Mouse (Mus musculus) megakaryocyte, embryonic 14.5 days (primary cell): ENCODE data around the gene Rsf1. TPM values are rescaled to one million over a fixed set of nuclear protein-coding genes. Genes with fewer than 3 reads are reported as not detected.

Experiments
- H3K27me3 ChIP-seq: replicated peaks from 2 replicates; pipeline ENCODE3; 2012; ENCODE audit warnings: inconsistent platforms
- H3K36me3 ChIP-seq: replicated peaks from 2 replicates; pipeline ENCODE3; 2012; ENCODE audit warnings: low read length, inconsistent platforms, mixed read lengths
- H3K4me1 ChIP-seq: 2 replicates; pipeline ENCODE4 v1.6.1; 2012; ENCODE audit warnings: inconsistent platforms
- H3K4me3 ChIP-seq: replicated peaks from 2 replicates; pipeline ENCODE3; 2012; ENCODE audit warnings: moderate library complexity, mild to moderate bottlenecking, inconsistent platforms
- H3K9me3 ChIP-seq: 2 replicates; pipeline ENCODE4 v1.6.1; 2012; ENCODE audit warnings: inconsistent platforms
- FLI1 ChIP-seq: IDR thresholded peaks from 2 replicates; pipeline ENCODE4 v1.6.1; 2012; ENCODE audit warnings: low read length, inconsistent platforms, mixed read lengths
- GATA1 ChIP-seq: IDR thresholded peaks from 3 replicates; pipeline ENCODE4 v1.6.1; 2012; ENCODE audit warnings: mixed read lengths, low read length, inconsistent platforms, borderline replicate concordance
- polyA plus RNA-seq: library from polyadenylated mRNA; stranded (reverse); fragments of >175 nt; gene quantifications from 2 replicates; pipeline ENCODE4 v1.2.3, GENCODE M21; 2012; ENCODE audit warnings: low replicate concordance; ENCODE audit not compliant: insufficient read depth

The Rsf1 gene
- polyA plus RNA-seq, 1 experiment = 10.3 TPM

DNA sequence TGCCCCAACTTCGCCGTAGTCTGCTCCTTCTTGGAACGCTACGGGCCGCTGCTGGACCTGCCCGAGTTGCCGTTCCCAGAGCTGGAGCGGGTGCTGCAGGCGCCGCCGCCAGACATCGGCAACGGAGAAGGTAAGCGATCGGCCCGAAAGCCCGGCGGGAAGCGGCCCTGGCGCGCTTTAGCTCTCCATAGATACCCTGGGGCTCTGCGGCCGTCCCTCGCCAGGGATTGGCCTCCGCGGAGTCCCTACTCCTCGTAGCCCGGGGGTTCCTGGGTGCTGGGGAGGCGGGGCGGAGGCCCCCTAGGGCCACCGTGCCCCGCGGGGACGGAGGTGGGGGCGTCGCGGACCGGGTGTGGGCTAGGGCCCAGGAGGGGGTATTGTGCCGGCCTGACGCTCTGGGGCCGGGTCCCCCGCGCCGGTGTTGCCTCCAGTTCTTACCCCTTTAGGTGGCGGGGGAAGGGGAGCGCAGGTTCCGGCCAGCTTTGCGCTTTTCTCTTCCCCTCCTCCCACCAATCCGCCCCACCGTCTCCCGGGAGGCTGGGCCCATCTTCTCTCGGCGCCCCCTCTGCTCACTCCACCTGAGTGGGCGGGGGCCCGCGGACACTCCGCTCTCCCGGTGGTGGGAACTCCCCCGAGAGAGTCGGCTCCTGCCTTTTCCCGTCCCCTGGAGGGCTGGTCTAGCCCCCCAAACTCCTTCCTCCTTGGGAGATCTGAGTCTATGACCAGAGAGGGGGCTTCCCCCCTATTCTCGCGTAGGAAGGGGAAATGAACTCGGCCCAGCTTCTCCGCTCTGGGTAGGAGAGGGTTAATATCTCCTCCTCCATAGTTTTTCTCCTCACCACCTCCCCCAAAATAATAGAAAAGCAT is 520 bp downstream of the Rsf1 start:
- no peaks in the 10 kb centered on the region for H3K27me3 ChIP-seq
- peaks cover 14% of the 10 kb centered on the region for H3K36me3 ChIP-seq
- peak overlapping the region; percentile 97 for H3K4me3 ChIP-seq
- peaks cover 37% of the 10 kb centered on the region for H3K4me1 ChIP-seq
- peaks cover 3% of the 10 kb centered on the region for H3K9me3 ChIP-seq
- TF ChIP-seq FLI1 (no peak), GATA1 (no peak)

DNA sequence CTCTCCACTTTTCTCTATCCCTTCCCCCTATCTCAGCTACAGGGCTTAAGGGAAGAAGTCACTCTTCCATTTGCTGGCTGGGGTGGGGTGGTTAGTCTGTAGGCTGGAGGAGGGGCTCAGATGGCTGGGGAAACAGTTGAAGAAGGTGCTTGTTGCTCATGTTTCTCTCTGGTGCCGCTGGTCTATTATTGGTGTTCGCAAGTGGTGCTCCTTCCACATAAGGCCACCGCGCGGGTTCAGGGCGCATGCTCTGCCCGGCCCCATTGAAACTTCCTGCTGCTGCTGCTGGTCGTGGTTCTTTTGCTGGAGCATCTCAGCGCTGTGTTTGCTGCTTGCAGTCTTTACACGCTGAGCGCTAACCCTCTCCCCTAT is 1.1 kb downstream of the Rsf1 start:
- Histone ChIP-seq H3K36me3 (peaks cover 11% of the 10 kb centered on the region), H3K4me1 (peaks cover 43% of the 10 kb centered on the region), H3K27me3 (no peaks in the 10 kb centered on the region), H3K9me3 (peaks cover 3% of the 10 kb centered on the region), H3K4me3 (peak overlapping the region; percentile 97)
- no peak for TF ChIP-seq GATA1
- TF ChIP-seq FLI1 = no peak

DNA sequence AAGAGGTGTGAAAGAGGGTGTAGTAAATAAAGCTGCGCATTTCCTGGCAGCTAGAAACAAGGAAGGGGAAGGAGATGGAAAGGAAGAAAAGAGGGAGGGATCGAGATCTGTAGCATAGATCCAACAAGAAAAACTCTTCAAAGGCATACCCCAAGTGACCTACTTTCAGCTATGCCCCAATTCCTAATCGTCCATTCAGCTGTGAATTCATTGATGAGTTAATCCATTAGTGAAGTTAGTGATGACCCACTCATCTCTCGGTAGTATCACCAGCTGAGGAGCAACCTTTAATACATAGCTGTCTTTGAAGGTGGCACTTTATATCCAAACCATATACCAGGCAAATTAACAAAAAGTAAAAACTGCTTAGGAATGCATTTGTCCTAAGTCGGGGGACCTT is 8.8 kb downstream of the Rsf1 start:
- Histone ChIP-seq H3K27me3 (no peaks in the 10 kb centered on the region), H3K4me1 (peaks cover 77% of the 10 kb centered on the region), H3K4me3 (no peak overlapping the region), H3K36me3 (peaks cover 35% of the 10 kb centered on the region), H3K9me3 (no peaks in the 10 kb centered on the region)
- no peak for TF ChIP-seq GATA1
- no peak for TF ChIP-seq FLI1

DNA sequence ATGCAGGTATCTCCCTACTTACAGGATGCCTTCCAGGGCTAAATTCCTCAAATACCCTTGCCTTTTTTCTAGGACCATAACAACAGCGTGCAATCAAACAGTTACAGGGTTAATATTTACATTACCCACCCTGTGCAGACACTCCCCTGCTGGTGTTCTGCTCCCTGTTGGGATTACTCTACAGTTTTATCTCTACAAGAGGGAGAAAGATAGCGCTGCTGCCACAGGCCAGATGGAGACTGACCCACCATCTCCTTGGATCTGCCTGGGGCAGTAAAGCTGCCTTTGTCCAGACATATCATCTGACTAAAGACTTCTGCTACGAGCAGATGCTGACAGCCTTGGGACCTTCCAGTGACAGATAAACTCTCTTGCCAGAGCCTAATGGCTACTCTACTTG is 10.8 kb downstream of the Rsf1 start:
- Histone ChIP-seq H3K27me3 (no peaks in the 10 kb centered on the region), H3K4me1 (peaks cover 58% of the 10 kb centered on the region), H3K4me3 (no peak overlapping the region), H3K9me3 (no peaks in the 10 kb centered on the region), H3K36me3 (peaks cover 41% of the 10 kb centered on the region)
- TF ChIP-seq GATA1 (no peak), FLI1 (no peak)

DNA sequence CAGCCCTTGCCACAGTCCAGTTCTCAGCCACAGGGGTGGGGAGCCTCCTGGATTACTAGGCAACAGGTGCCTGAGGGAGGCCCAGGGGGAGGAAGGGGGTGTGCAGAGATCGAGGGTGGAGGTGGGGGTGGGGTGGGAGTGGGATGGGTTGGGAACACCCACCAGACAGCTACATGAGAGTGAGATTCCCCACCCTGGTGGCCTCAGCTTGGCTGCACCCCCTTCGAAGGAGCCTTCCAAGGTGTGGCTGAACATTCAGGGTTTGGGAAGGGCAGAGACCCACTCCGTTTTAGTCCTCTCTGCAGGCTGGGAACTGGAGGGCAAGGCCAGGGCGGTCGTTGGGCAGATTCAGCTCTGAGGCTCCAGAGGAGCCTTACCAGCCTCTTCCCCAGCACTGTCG is 11.6 kb downstream of the Rsf1 start:
- H3K4me1 ChIP-seq = peaks cover 50% of the 10 kb centered on the region
- H3K9me3 ChIP-seq = no peaks in the 10 kb centered on the region
- no peaks in the 10 kb centered on the region for H3K27me3 ChIP-seq
- H3K4me3 ChIP-seq = no peak overlapping the region
- peaks cover 43% of the 10 kb centered on the region for H3K36me3 ChIP-seq
- TF ChIP-seq GATA1 (no peak), FLI1 (no peak)

DNA sequence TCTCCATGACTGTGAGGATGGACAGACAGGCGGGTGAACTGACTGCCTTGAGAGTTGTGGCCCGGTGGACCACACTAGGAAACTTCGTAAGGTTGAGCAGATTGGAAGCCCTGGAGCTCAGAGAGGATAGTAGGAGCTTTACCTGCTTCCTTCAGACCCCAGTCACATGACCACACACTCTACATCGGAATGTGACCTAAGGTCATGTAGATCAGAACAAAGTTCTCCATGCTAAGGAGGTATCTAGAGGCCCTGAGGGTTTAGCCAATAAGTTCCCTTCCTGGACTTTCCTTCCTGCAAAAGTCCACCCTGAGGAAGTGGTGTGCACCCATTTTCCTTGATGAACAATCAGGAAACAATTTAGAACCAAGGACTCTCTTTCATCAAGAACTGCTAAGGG is 12.7 kb downstream of the Rsf1 start:
- Histone ChIP-seq H3K4me1 (peaks cover 54% of the 10 kb centered on the region), H3K4me3 (no peak overlapping the region), H3K9me3 (no peaks in the 10 kb centered on the region), H3K27me3 (no peaks in the 10 kb centered on the region), H3K36me3 (peaks cover 43% of the 10 kb centered on the region)
- TF ChIP-seq GATA1 = no peak
- no peak for TF ChIP-seq FLI1

DNA sequence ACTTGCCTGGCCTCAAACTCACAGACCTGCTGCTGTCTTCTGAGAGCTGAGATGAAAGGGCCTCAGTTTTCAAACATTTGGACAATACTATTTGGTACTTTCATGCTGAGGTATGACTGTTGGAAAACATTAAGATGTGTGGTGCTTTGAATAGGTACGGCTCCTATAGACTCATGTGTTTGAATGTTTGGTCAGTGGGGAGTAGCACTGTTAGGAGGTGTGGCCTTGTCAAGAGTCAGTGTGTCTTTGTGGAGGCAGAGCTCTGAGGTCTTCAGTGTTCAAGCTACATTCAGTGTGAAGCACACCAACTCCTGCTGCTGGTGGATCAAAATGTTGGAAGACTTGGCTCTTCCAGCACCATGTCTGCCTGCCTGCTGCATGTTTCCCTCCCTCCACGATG is 13.8 kb downstream of the Rsf1 start:
- peaks cover 43% of the 10 kb centered on the region for H3K36me3 ChIP-seq
- no peaks in the 10 kb centered on the region for H3K9me3 ChIP-seq
- no peaks in the 10 kb centered on the region for H3K27me3 ChIP-seq
- H3K4me1 ChIP-seq = peaks cover 57% of the 10 kb centered on the region
- TF ChIP-seq GATA1 (no peak), FLI1 (no peak)
- no peak overlapping the region for H3K4me3 ChIP-seq

DNA sequence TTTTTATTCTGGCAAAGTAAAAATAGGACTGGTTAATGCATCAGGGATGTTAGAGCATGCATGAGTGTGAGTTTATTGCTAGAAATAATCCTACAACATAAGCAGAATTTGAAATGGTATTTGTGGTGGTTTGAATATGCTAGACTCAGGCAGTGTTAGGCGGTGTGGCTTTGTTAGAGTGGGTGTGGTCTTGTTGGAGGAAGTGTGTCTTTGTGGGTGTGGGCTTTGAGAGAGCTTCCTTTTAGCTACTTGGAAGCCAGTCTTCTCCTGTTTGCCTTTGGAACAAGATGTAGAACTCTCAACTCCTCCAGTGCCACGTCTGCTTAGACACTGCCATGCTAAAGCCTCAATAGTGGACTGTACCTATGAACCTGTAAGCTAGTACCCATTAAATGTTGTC is 18.9 kb downstream of the Rsf1 start:
- H3K4me3 ChIP-seq = no peak overlapping the region

DNA sequence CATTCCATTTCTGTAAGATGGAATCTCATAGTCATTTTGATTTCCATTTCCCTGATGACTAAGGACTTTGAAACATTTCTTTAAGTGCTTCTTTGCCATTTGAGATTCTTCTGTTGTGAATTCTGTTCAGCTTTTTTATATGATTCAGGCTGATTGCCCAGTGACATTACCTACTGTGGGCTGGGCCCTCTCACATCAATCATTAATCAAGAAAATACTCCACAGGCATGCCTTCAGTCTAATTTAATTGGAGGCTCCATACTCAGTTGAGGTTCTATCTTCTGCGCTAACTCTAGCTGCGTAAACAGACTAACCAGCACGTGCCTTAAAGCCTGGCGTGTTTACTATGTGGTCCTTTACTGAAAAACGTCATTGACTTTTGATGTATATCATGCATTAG is 41.7 kb downstream of the Rsf1 start:
- H3K4me1 ChIP-seq = peaks cover 49% of the 10 kb centered on the region
- peaks cover 51% of the 10 kb centered on the region for H3K36me3 ChIP-seq
- TF ChIP-seq GATA1 = no peak
- TF ChIP-seq FLI1 = no peak
- no peak overlapping the region for H3K4me3 ChIP-seq
- H3K27me3 ChIP-seq = no peaks in the 10 kb centered on the region
- no peaks in the 10 kb centered on the region for H3K9me3 ChIP-seq

More for the DNA sequence above, 18.9 kb downstream of the Rsf1 start:
- Histone ChIP-seq H3K9me3 (no peaks in the 10 kb centered on the region), H3K36me3 (peaks cover 28% of the 10 kb centered on the region), H3K27me3 (no peaks in the 10 kb centered on the region), H3K4me1 (peaks cover 35% of the 10 kb centered on the region)
- no peak for TF ChIP-seq GATA1

DNA sequence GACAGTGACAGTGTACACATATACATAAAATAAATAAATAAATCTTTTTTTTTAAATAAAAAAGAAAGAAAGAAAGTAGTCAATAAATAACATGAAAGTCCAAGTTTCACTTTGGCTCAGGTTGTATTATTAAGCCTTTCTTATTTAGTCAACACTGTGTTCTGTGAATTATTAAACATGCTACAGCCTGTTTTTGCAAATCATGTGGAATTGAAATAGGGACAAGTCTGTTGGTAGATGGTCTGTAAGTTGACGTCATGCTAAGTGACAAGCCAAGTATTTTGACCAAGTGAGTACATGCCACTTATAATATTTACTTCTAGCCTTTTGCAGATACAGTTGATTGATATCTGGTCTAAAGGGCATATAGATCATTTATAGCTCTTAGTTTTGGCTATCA is 43.0 kb downstream of the Rsf1 start:
- H3K4me3 ChIP-seq = no peak overlapping the region
- TF ChIP-seq GATA1 = no peak
- no peak for TF ChIP-seq FLI1
- H3K36me3 ChIP-seq = peaks cover 41% of the 10 kb centered on the region
- no peaks in the 10 kb centered on the region for H3K27me3 ChIP-seq
- peaks cover 58% of the 10 kb centered on the region for H3K4me1 ChIP-seq
- no peaks in the 10 kb centered on the region for H3K9me3 ChIP-seq

DNA sequence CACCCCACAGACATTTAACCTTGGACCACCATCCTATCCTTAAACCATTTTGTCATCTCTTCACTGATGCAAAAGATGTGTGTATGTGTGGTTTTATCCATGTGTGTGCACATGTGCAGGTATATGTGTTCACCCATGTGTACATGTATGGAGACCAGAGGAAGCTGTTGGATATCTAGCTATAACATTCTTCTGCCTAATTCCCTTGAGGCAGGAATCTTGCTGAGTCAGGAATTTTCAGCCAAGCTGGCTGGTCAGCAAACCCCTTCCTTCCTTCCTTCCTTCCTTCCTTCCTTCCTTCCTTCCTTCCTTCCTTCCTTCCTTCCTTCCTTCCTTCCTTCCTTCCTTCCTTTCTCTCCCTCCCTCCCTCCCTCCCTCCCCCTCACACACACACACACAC is 43.7 kb downstream of the Rsf1 start:
- Histone ChIP-seq H3K4me3 (no peak overlapping the region), H3K27me3 (no peaks in the 10 kb centered on the region), H3K9me3 (no peaks in the 10 kb centered on the region), H3K36me3 (peaks cover 38% of the 10 kb centered on the region), H3K4me1 (peaks cover 62% of the 10 kb centered on the region)
- no peak for TF ChIP-seq FLI1
